Mouse (Mus musculus) neural tube, embryonic 14.5 days (tissue): ENCODE results near the gene Pnpla2. TPM values are rescaled to one million over a fixed set of nuclear protein-coding genes. Genes with fewer than 3 reads are reported as not detected.

Experiments used
- ATAC-seq: fragments of 200-750 bp; cut with Nextera tagmentation; 2 replicates; pipeline ENCODE4 v1.8.0; 2017; ENCODE audit warnings: low read depth, mild to moderate bottlenecking, moderate TSS enrichment, moderate library complexity
- H3K27ac ChIP-seq: fragments of 300-500 bp; sonication (generic); 2 replicates; pipeline ENCODE4 v1.5.1; 2014; ENCODE audit warnings: low read depth, mild to moderate bottlenecking, control low read depth, low read length, moderate library complexity, mixed read lengths
- H3K27me3 ChIP-seq: fragments of 300-500 bp; sonication (generic); 2 replicates; pipeline ENCODE4 v1.6.1; 2014; ENCODE audit warnings: low read length; ENCODE audit not compliant: control insufficient read depth, insufficient read depth
- H3K36me3 ChIP-seq: fragments of 300-500 bp; sonication (generic); 2 replicates; pipeline ENCODE4 v1.6.1; 2014; ENCODE audit warnings: low read length, mixed read lengths; ENCODE audit not compliant: control insufficient read depth, insufficient read depth
- H3K4me1 ChIP-seq: fragments of 300-500 bp; sonication (generic); 2 replicates; pipeline ENCODE4 v1.6.1; 2014; ENCODE audit warnings: low read length; ENCODE audit not compliant: control insufficient read depth, insufficient read depth
- H3K4me2 ChIP-seq: fragments of 300-500 bp; sonication (generic); 2 replicates; pipeline ENCODE4 v1.6.1; 2014; ENCODE audit warnings: mild to moderate bottlenecking, low read depth, low read length, control low read depth
- H3K4me3 ChIP-seq: fragments of 300-500 bp; sonication (generic); 2 replicates; pipeline ENCODE4 v1.5.1; 2014; ENCODE audit warnings: low read depth, low read length, control low read depth, mixed read lengths
- H3K9ac ChIP-seq: fragments of 300-500 bp; sonication (generic); replicated peaks from 2 replicates; pipeline ENCODE4 v1.6.1; 2014; ENCODE audit warnings: low read depth, mild to moderate bottlenecking, control low read depth, low read length, mixed read lengths
- H3K9me3 ChIP-seq: fragments of 300-500 bp; sonication (generic); 2 replicates; pipeline ENCODE4 v1.6.1; 2016; ENCODE audit warnings: low read length; ENCODE audit not compliant: control insufficient read depth
- WGBS: fragments of 180-500 bp; shearing (Covaris S2); extraction: QIAGEN DNeasy Blood & Tissue Kit; methylation state at CpG from one replicate; pipeline ENCODE4 v1.1.7; 2014; 5-methylcytosine and 5-hydroxymethylcytosine counted together
- polyA plus RNA-seq: library from polyadenylated mRNA; unstranded; fragments of >200 nt; fragmentation: Nextera tagmentation; extraction: Ambion mirVana; gene quantifications from 2 replicates; pipeline ENCODE4 v1.2.1, GENCODE M21; 2014

Pnpla2 gene
- polyA plus RNA-seq, 1 experiment from 2014 or later: 14.0 TPM

- Histone ChIP-seq H3K27ac (no peak overlapping the region), H3K4me1 (peaks cover 18% of the 10 kb centered on the region)
Observed at GRCm38 (mm10) chr7:141480842-141481497, 26.0 kb downstream of the Pnpla2 start.

DNA sequence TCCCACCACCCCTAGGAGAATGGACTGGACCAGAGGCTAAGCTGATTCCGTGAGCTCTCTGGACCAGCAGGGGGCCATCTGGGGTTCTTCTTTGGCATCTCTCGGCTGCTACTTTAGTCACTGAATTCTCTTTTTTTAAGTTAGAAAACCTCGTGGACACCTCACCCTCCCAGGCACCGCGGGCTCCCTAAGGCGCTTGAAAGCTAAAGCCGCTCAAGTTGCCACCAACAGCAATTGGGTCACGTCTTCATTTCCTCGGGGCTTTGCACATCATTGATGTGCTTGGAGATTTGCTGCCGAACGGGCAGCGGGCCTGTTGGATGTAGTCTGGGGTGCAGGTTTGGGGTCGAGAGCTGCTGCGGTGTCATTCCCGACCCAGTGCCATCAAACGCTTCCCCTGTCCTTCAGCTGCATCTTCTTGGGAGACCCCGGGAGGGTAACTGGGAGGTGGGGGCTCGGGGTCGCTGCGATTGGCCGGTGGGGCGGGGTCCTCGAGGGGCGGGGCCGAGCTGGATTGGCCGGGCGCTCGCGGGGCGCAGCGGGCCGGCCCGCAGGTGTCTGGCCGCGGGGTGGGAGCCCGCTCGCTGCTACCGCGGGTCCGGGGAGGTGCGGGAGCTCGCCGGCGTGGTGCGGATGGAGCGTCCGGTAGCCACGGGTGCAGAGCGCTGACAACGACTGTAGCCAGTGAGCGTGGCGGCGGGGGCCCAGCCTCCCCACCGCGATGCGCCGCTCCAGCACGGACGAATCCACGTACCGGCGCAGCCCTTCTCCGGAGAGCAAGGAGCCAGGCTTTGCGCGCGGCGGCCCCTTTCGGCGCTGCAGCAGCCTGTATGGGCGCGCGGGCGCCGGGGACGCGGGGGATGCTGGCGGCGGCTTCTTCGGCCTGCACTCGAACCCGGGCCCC is 26.8 kb downstream of the Pnpla2 start:
- peak; percentile 62 for ATAC-seq
- H3K4me2 ChIP-seq: peak overlapping the region; percentile 88
- no peaks in the 10 kb centered on the region for H3K36me3 ChIP-seq
- peaks cover 4% of the 10 kb centered on the region; the same call in 1 of the 2 replicates for H3K27me3 ChIP-seq
- H3K9me3 ChIP-seq: no peaks in the 10 kb centered on the region
- H3K27ac ChIP-seq: peak overlapping the region; percentile 62
- H3K4me1 ChIP-seq: peaks cover 16% of the 10 kb centered on the region
- peak overlapping the region; percentile 65 for H3K4me3 ChIP-seq
- H3K9ac ChIP-seq: peak overlapping the region; percentile 81
- under 1% methylated on average over 81 of the region's 81 CpGs for WGBS

More at GRCm38 (mm10) chr7:141480842-141481497, 26.0 kb downstream of the Pnpla2 start:
- Histone ChIP-seq H3K9me3 (no peaks in the 10 kb centered on the region), H3K36me3 (no peaks in the 10 kb centered on the region), H3K4me3 (peak overlapping the region; percentile 65), H3K27me3 (peaks cover 4% of the 10 kb centered on the region; the same call in 1 of the 2 replicates), H3K4me2 (peak overlapping the region; percentile 88), H3K9ac (no peak overlapping the region)
- peak; percentile 45; the same call in 1 of the 2 replicates for ATAC-seq
- WGBS: 9% methylated on average over 10 of the region's 10 CpGs

DNA sequence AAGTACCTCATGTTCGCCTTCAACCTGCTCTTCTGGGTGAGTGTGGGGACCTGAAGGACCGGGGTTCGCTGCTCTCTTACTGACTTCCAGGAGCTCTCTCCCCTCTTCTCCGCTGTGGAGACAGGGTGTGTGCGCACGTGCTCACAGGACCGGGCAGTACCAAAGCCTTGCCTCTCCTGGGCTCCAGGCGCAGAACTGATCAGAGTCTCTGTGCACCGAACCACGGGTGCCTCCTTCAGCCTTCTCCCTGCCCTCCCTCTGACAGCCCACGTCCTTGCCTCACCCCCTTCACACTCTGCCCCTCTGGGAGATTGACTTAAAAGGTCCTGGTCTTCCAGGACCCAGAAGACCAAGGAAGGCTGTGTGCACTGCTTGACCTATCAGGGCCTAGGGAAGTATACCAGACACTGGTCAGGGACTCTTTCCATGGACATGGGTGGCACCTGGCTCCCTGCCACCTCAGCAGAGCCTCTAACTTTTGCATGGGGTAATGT is 27.6 kb downstream of the Pnpla2 start:
- Histone ChIP-seq H3K9me3 (no peaks in the 10 kb centered on the region), H3K27me3 (peaks cover 4% of the 10 kb centered on the region; the same call in 1 of the 2 replicates), H3K9ac (peak overlapping the region; percentile 81), H3K4me2 (peak overlapping the region; percentile 88), H3K4me3 (peak overlapping the region; percentile 65), H3K36me3 (no peaks in the 10 kb centered on the region), H3K27ac (peak overlapping the region; percentile 62; the same call in 1 of the 2 replicates), H3K4me1 (peaks cover 16% of the 10 kb centered on the region)
- 1% methylated on average over 11 of the region's 11 CpGs for WGBS
- ATAC-seq: no peak

DNA sequence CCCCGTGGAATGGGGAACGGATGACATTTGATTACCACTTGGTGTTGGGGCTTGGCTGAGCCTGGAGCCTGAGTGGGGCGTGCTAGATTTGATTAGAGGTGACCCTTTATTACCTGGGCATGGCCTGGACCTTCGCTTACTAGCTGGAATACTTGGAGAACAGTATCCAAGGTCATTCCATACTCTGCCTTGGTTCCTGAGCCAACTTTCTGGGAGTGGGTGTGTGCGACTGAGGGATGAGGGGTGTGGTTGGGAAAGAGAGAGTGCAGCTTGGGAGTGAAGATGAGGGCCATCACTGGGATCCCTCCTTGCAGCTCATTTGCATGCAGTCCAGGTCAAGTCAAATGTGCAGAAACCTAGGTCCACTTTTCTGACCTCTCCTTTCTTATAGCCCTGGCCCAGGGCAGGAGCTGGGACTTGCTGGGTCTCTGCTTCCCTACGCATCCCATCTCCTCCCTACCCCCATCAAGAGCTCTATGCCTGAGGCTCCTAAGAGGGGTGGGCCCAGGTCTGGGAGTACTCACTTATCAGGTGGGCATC is 28.2 kb downstream of the Pnpla2 start:
- Histone ChIP-seq H3K36me3 (no peaks in the 10 kb centered on the region), H3K4me2 (peak overlapping the region; percentile 88), H3K4me3 (peak overlapping the region; percentile 65), H3K9ac (peak overlapping the region; percentile 81; the same call in 1 of the 2 replicates), H3K4me1 (peaks cover 16% of the 10 kb centered on the region), H3K9me3 (no peaks in the 10 kb centered on the region), H3K27ac (no peak overlapping the region), H3K27me3 (peaks cover 4% of the 10 kb centered on the region; the same call in 1 of the 2 replicates)
- ATAC-seq: no peak
- WGBS: 77% methylated on average over 6 of the region's 6 CpGs

GRCm38 (mm10) chr7:141484186-141485120 is 29.5 kb downstream of the Pnpla2 start:
- H3K36me3 ChIP-seq: no peaks in the 10 kb centered on the region
- peaks cover 4% of the 10 kb centered on the region; the same call in 1 of the 2 replicates for H3K27me3 ChIP-seq
- H3K27ac ChIP-seq: no peak overlapping the region
- no peaks in the 10 kb centered on the region for H3K9me3 ChIP-seq
- no peak overlapping the region for H3K4me3 ChIP-seq
- H3K4me2 ChIP-seq: 0 out of 2 replicates have a peak overlapping the region, but pooled peaks have one; percentile 8
- 75% methylated on average over 5 of the region's 5 CpGs for WGBS
- H3K4me1 ChIP-seq: peaks cover 16% of the 10 kb centered on the region
- no peak for ATAC-seq
- H3K9ac ChIP-seq: no peak overlapping the region

DNA sequence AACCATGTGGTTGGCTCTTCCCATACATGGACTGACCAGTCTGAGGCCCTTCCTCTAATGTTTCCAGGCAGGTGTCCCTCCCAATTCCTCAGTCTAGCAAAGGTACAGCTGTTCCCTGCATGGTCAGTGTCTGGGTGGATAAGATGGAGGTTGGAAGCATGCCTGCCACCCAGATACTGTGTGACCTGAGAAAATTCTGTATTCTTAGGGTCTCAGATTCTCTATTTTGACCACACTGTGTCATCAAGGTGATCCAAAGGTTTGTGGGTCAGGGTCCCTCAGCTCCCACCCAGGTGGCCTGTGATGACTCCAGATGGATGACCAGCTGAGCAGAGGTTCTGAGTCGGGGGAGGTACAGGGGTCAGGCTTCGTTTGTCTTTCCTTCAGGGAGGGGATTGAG is 30.2 kb downstream of the Pnpla2 start:
- no peak for ATAC-seq
- H3K27me3 ChIP-seq: peaks cover 4% of the 10 kb centered on the region; the same call in 1 of the 2 replicates
- H3K9ac ChIP-seq: no peak overlapping the region
- H3K27ac ChIP-seq: no peak overlapping the region
- WGBS: 71% methylated on average over 2 of the region's 2 CpGs
- H3K36me3 ChIP-seq: no peaks in the 10 kb centered on the region
- H3K9me3 ChIP-seq: no peaks in the 10 kb centered on the region
- H3K4me1 ChIP-seq: peaks cover 16% of the 10 kb centered on the region
- H3K4me3 ChIP-seq: no peak overlapping the region
- H3K4me2 ChIP-seq: no peak overlapping the region

DNA sequence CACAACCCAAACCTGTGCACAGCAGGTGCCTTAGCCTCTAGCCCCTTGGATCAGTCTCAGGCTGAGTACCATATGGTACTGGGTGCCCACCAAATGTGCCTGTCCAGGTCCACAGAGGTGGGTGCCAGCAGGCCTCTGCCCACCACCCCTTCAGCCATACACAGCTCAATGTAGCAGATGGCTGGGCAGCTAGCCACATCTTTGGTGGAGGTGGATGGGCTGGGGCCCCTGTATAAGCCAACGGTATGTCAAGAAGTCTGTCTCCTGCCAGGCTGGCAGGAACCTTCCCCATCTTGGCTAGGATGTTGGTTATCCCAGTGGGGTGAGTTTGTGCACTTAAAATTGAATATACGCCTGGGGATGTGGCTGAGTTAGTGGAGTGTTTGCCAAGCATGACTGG is 30.6 kb downstream of the Pnpla2 start:
- 84% methylated on average over 2 of the region's 2 CpGs for WGBS
- Histone ChIP-seq H3K9me3 (no peaks in the 10 kb centered on the region), H3K4me2 (no peak overlapping the region), H3K36me3 (no peaks in the 10 kb centered on the region), H3K27ac (no peak overlapping the region), H3K4me1 (peaks cover 16% of the 10 kb centered on the region), H3K9ac (no peak overlapping the region), H3K27me3 (peaks cover 4% of the 10 kb centered on the region; the same call in 1 of the 2 replicates), H3K4me3 (no peak overlapping the region)
- no peak for ATAC-seq

- Histone ChIP-seq H3K27me3 (peaks cover 4% of the 10 kb centered on the region; the same call in 1 of the 2 replicates), H3K4me2 (no peak overlapping the region), H3K27ac (no peak overlapping the region), H3K9ac (no peak overlapping the region), H3K9me3 (no peaks in the 10 kb centered on the region), H3K36me3 (no peaks in the 10 kb centered on the region), H3K4me3 (no peak overlapping the region), H3K4me1 (peaks cover 13% of the 10 kb centered on the region)
- 95% methylated on average over 1 of the region's 1 CpGs for WGBS
- no peak for ATAC-seq
Observed at GRCm38 (mm10) chr7:141486239-141486638, 31.2 kb downstream of the Pnpla2 start.
